Mouse (Mus musculus) liver, embryonic 11.5 days (tissue): Measurements from ENCODE around the gene Mettl7a2. TPM values are rescaled to one million over a fixed set of nuclear protein-coding genes. Genes with fewer than 3 reads are reported as not detected.

ENCODE experiments used
- ATAC-seq: fragments of 200-750 bp; cut with Nextera tagmentation; replicated peaks from 2 replicates; pipeline ENCODE4 v1.8.0; 2017; ENCODE audit warnings: moderate number of reproducible peaks, mild to moderate bottlenecking, moderate TSS enrichment, moderate library complexity; ENCODE audit not compliant: low FRiP score
- DNase-seq: peaks from one replicate; pipeline ENCODE4 v3.0.0-alpha.2; 2017; ENCODE audit warnings: low spot score
- H3K27ac ChIP-seq: fragments of 300-500 bp; sonication (generic); 2 replicates; pipeline ENCODE4 v1.5.1; 2014; ENCODE audit warnings: mild to moderate bottlenecking, low read depth, low read length, control low read depth
- H3K27me3 ChIP-seq: fragments of 300-500 bp; sonication (generic); replicated peaks from 2 replicates; pipeline ENCODE4 v1.6.1; 2014; ENCODE audit warnings: low read length, mixed read lengths; ENCODE audit not compliant: control insufficient read depth, insufficient read depth
- H3K36me3 ChIP-seq: fragments of 300-500 bp; sonication (generic); 2 replicates; pipeline ENCODE4 v1.6.1; 2014; ENCODE audit warnings: mild to moderate bottlenecking, low read length, moderate library complexity, mixed read lengths; ENCODE audit not compliant: control insufficient read depth, insufficient read depth
- H3K4me1 ChIP-seq: fragments of 300-500 bp; sonication (generic); replicated peaks from 2 replicates; pipeline ENCODE4 v1.6.1; 2014; ENCODE audit warnings: low read length, mixed read lengths; ENCODE audit not compliant: control insufficient read depth, insufficient read depth
- H3K4me2 ChIP-seq: fragments of 300-500 bp; sonication (generic); 2 replicates; pipeline ENCODE4 v1.6.1; 2014; ENCODE audit warnings: mild to moderate bottlenecking, control low read depth, moderate library complexity
- H3K4me3 ChIP-seq: fragments of 300-500 bp; sonication (generic); 2 replicates; pipeline ENCODE4 v1.5.1; 2014; ENCODE audit warnings: low read depth, low read length, control low read depth
- H3K9ac ChIP-seq: fragments of 300-500 bp; sonication (generic); 2 replicates; pipeline ENCODE4 v1.6.1; 2014; ENCODE audit warnings: low read depth, low read length, control low read depth
- H3K9me3 ChIP-seq: fragments of 300-500 bp; sonication (generic); 2 replicates; pipeline ENCODE4 v1.6.1; 2016; ENCODE audit warnings: low read length, inconsistent platforms, mixed read lengths; ENCODE audit not compliant: control insufficient read depth
- WGBS: fragments of 180-500 bp; shearing (Covaris S2); extraction: QIAGEN DNeasy Blood & Tissue Kit; methylation state at CpG from one replicate; pipeline ENCODE4 v1.1.7; 2014; 5-methylcytosine and 5-hydroxymethylcytosine counted together
- polyA plus RNA-seq: library from polyadenylated mRNA; unstranded; fragments of >200 nt; fragmentation: Nextera tagmentation; extraction: Ambion mirVana; gene quantifications from 2 replicates; pipeline ENCODE4 v1.2.1, GENCODE M21; 2014

The Mettl7a2 gene
- polyA plus RNA-seq, 1 experiment from 2014 or later, result not detected

DNA sequence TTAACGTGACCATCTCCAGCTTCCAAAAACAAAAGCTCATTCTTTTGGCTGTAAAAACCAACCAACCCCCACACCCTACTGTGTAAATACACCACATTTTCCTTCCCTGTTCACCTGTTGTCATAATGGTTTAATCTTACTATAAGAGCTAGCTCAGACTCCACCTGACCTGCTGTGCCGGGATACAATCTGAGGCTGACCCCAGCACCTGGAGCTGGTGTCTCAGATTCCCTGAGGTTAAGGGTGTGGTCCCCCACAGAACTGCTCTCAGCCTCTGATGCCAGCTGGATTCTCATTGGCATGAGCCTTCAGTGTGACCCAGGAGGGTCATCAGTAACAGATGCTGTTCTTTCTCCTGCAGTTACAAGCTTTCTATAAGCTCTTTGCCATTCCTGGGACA, 27.1 kb downstream of the Mettl7a2 start:
- H3K4me3 ChIP-seq, result no peak overlapping the region
- no peaks in the 10 kb centered on the region for H3K9me3 ChIP-seq
- H3K27me3 ChIP-seq, result no peaks in the 10 kb centered on the region
- no peak overlapping the region for H3K4me2 ChIP-seq
- DNase-seq, result no peak
- no peak overlapping the region for H3K9ac ChIP-seq
- ATAC-seq, result no peak
- WGBS, result 74% methylated on average over 2 of the region's 2 CpGs
- H3K36me3 ChIP-seq, result no peaks in the 10 kb centered on the region
- no peaks in the 10 kb centered on the region for H3K4me1 ChIP-seq
- no peak overlapping the region for H3K27ac ChIP-seq

DNA sequence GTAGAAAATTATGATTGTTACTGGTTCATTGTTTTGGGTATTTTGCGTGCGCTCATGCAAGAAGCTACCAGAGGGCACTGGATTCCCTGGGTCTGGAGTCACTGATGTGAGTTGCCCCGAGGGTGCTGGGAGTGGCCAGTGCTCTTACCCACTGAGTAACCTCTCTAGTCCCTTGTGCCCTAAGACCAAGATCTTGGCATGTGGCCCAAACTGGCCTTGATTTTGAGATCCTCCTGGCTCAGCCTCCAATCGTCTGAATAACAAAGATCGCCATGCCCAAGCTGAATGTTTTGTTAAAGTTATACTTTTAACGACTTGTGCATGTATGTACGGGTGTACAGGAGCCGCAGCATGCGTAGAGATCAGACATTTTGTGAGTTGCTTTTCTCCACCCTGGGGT, 32.7 kb downstream of the Mettl7a2 start:
- ATAC-seq (no peak), DNase-seq (no peak)
- no peak overlapping the region for H3K4me2 ChIP-seq
- H3K4me3 ChIP-seq, result no peak overlapping the region
- H3K27ac ChIP-seq, result no peak overlapping the region
- H3K4me1 ChIP-seq, result peaks cover 11% of the 10 kb centered on the region
- no peaks in the 10 kb centered on the region for H3K27me3 ChIP-seq
- H3K9me3 ChIP-seq, result no peaks in the 10 kb centered on the region
- WGBS, result 90% methylated on average over 9 of the region's 9 CpGs
- no peak overlapping the region for H3K9ac ChIP-seq
- H3K36me3 ChIP-seq, result peaks cover 2% of the 10 kb centered on the region; the same call in 1 of the 2 replicates

DNA sequence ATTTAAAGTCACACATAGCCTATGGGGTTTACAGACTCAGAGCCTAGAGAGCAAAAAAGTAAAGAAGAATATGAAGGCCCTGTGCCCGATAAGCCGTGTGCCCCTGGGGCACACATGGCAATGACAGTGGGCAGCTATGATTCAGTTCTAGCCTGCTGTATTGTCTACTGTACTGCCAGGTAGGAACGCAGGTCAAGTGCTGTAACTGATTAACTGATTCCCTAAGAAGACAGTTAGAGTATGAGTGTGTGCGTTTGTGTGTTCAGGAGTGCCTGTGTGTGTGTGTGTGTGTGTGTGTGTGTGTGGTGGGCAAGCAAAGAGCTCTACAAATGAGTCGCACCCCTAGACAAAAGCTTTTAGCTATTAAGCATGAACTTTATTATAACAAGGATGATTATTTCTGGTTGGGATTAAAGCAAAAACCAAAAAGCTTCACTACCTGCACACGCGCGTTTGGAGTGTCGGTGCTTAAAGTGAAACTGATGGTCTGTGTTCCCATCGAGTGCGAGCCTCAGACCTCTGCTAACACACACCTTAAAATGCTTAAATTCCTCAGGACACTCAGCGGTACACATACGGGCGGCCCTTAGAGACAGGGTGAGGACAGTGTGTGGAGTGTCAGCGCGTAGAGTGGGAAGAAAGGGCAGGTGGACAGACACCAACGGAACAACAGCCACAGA, 34.7 kb downstream of the Mettl7a2 start:
- ATAC-seq (no peak), DNase-seq (no peak)
- Histone ChIP-seq H3K27ac (no peak overlapping the region), H3K27me3 (no peaks in the 10 kb centered on the region), H3K4me3 (no peak overlapping the region), H3K9me3 (no peaks in the 10 kb centered on the region), H3K9ac (no peak overlapping the region), H3K36me3 (peaks cover 2% of the 10 kb centered on the region; the same call in 1 of the 2 replicates), H3K4me2 (no peak overlapping the region), H3K4me1 (peaks cover 26% of the 10 kb centered on the region)
- WGBS, result 92% methylated on average over 17 of the region's 17 CpGs

DNA sequence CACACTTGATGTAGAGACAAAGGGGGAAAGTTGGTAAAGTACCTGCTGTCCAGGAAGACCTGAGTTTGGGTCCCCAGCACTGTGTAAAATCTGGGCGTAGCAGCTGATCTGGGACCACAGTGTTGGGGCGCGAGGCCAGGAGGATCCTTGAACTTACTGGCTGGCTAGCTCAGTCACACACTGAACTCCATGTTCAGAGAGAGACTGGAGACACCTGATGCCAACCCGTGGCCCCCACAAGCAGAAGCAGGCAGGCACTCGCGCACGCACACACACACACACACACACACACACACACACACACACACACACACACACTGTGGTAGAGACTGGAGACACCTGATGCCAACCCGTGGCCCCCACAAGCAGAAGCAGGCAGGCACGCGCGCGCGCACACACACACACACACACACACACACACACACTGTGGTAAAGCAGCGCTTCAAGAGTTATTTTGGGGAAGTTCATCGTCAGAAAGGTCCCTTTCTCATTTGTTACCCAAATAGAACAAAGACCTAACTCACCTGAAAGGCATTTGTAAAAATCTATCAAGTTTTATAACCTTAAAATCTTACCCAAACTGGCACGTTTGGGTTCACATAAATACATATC, 35.3 kb downstream of the Mettl7a2 start:
- Histone ChIP-seq H3K27me3 (no peaks in the 10 kb centered on the region), H3K4me3 (no peak overlapping the region), H3K36me3 (peaks cover 7% of the 10 kb centered on the region; the same call in 1 of the 2 replicates), H3K27ac (no peak overlapping the region), H3K9ac (no peak overlapping the region), H3K4me2 (no peak overlapping the region), H3K9me3 (no peaks in the 10 kb centered on the region), H3K4me1 (peaks cover 32% of the 10 kb centered on the region)
- DNase-seq (no peak), ATAC-seq (no peak)
- 85% methylated on average over 16 of the region's 16 CpGs for WGBS

DNA sequence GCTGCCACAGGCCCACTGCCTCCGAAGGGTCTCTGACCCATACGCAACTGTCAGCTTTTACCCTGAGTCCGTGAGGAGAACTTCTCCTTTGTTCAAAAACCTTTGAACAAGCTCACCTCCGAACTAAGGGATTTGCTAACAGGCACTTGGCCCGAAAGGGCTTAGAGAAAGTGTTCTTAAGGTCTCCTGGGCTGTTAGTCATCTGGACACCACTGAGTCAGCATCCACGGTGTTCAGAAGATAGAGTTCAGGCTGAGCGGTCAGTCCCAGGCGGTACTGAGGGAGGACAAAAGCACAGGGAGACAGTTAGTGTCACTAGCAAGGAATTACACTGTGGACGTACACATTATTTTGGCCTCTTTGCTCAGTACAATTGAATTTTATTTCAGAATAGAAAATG, 35.9 kb downstream of the Mettl7a2 start:
- Histone ChIP-seq H3K4me2 (no peak overlapping the region), H3K27ac (no peak overlapping the region), H3K9ac (no peak overlapping the region), H3K9me3 (no peaks in the 10 kb centered on the region), H3K36me3 (peaks cover 13% of the 10 kb centered on the region), H3K4me3 (no peak overlapping the region), H3K27me3 (no peaks in the 10 kb centered on the region), H3K4me1 (peaks cover 35% of the 10 kb centered on the region)
- 82% methylated on average over 9 of the region's 9 CpGs for WGBS
- DNase-seq, result no peak
- no peak for ATAC-seq

DNA sequence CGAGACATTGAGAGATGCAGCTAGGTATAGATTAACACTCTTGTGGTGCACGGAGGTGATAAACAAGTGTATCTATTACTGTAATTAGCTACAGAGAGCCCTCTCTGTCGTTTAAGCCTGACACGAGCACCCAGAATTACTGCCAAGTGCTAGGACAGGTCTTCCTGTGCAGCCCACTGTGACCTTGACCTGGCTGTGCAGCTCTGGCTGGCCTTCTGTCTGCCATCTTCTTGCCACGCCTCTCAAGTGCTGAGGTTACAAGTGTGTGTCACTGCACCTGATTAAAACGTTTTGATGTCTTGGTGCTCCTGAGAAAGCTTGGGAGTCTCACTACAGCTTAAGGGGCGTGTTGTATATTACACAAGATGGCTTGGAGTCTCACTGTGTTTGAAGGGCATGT, 38.1 kb downstream of the Mettl7a2 start:
- WGBS, result 54% methylated on average over 7 of the region's 7 CpGs
- peak overlapping the region; percentile 42 for H3K4me2 ChIP-seq
- H3K4me1 ChIP-seq, result peaks cover 35% of the 10 kb centered on the region
- H3K27ac ChIP-seq, result peak overlapping the region; percentile 76
- DNase-seq (no peak), ATAC-seq (peak; percentile 47)
- H3K9me3 ChIP-seq, result no peaks in the 10 kb centered on the region
- no peak overlapping the region for H3K4me3 ChIP-seq
- no peak overlapping the region for H3K9ac ChIP-seq
- H3K27me3 ChIP-seq, result no peaks in the 10 kb centered on the region
- peaks cover 25% of the 10 kb centered on the region for H3K36me3 ChIP-seq

DNA sequence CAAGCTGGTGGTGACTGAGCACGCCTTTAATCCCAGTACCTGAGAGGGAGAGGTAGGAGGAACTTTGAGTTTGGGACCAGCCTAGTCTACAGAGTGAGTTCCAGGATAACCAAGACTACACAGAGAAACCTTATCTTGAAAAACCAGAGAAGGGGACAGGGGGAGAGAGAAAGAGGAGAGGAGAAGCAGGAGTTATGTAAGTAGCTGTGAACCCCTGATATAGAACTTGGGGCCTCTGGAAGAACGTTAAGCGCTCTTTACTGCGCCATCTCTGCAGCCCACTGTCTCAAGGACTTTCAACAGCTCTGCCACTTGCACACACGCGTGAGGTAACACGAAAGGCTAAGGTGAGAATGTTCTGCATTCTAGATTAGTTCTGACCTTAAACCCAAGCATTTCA, 38.6 kb downstream of the Mettl7a2 start:
- peak overlapping the region; percentile 76 for H3K27ac ChIP-seq
- peak overlapping the region; percentile 46 for H3K4me2 ChIP-seq
- H3K4me1 ChIP-seq, result peaks cover 35% of the 10 kb centered on the region

DNA sequence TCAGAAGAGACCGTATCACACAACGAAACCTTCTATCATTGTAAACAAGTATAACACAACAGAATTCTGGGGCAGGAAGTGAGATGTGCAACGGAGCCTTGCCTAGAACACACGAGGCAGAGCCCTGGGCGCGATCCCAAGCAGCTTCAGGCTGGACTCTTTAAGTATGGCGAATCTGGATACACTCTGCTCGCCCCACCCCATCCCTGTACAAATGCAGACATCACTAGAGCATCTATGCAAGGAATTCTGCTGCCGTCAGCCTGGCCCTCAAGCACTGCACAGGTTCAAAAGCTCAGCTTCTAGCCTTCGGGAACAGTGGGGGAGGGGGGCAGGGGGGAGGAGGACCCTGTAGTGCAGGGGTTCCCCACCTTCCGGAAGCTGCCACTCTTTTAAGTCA, 40.0 kb downstream of the Mettl7a2 start:
- no peak for ATAC-seq
- Histone ChIP-seq H3K27ac (no peak overlapping the region), H3K36me3 (peaks cover 42% of the 10 kb centered on the region)

More for the DNA sequence above, 38.6 kb downstream of the Mettl7a2 start:
- H3K27me3 ChIP-seq, result no peaks in the 10 kb centered on the region
- H3K4me3 ChIP-seq, result no peak overlapping the region
- no peaks in the 10 kb centered on the region for H3K9me3 ChIP-seq
- peaks cover 30% of the 10 kb centered on the region for H3K36me3 ChIP-seq
- DNase-seq (no peak), ATAC-seq (peak; percentile 89)
- WGBS, result 51% methylated on average over 7 of the region's 7 CpGs
- 0 out of 2 replicates have a peak overlapping the region, but pooled peaks have one; percentile 42 for H3K9ac ChIP-seq

DNA sequence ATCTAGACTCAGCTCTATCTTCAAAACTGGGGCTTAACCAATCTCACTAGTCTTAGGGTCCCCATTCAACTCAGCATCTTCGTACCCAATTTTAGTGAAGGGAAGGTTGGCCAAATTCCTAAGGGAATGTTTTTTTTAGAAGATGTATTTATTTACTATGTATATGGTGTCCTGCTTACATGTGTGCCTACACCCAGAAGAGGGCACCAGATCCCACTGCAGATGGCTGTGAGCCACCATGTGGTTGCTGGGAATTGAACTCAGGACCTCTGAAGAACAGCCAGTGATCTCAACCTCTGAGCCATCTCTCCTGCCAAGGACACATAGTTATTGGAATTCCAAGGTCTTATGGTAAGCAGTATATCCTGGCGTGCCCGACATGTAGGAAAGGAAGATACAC, 42.6 kb downstream of the Mettl7a2 start:
- WGBS, result 95% methylated on average over 3 of the region's 3 CpGs
- Histone ChIP-seq H3K4me3 (no peak overlapping the region), H3K4me1 (peaks cover 26% of the 10 kb centered on the region), H3K27me3 (no peaks in the 10 kb centered on the region), H3K4me2 (no peak overlapping the region), H3K27ac (no peak overlapping the region), H3K9ac (no peak overlapping the region), H3K36me3 (peaks cover 66% of the 10 kb centered on the region), H3K9me3 (no peaks in the 10 kb centered on the region)
- DNase-seq (no peak), ATAC-seq (no peak)

More for the DNA sequence above, 40.0 kb downstream of the Mettl7a2 start:
- Histone ChIP-seq H3K4me1 (peaks cover 35% of the 10 kb centered on the region), H3K4me3 (no peak overlapping the region), H3K9me3 (no peaks in the 10 kb centered on the region), H3K9ac (no peak overlapping the region), H3K4me2 (no peak overlapping the region), H3K27me3 (no peaks in the 10 kb centered on the region)
- 89% methylated on average over 11 of the region's 11 CpGs for WGBS
- DNase-seq, result no peak
